Mouse (Mus musculus): ENCODE results near the gene Astn1. TPM values are rescaled to one million over a fixed set of nuclear protein-coding genes. Genes with fewer than 3 reads are reported as not detected.

Gene Astn1
- polyA plus RNA-seq, 1 experiment from 2014 or later, result 8.1 TPM

DNA sequence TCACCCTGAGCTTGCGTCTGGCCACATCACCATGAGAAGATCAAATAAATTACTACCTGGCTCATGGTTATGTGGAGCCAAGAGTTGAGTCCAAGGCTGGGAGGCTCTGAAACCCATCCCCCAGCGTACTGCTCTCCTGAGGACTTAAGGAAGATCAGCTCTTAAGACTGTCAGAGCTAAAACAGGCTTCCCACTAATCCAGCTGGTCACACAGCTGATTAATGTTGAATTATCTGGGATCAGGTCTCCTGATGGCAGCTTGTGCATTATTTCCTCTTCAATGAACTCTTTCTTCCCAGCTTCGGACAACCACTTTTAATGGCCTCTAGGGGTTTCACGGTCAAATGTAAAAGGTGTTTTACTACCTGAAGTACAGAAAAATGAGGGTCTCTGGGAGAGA lies 184.4 kb downstream of the Astn1 start:
- Histone ChIP-seq H3K9me3 (no peaks in the 10 kb centered on the region), H3K4me3 (no peak overlapping the region), H3K4me2 (replicated peaks) (no peak overlapping the region), H3K27me3 (no peaks in the 10 kb centered on the region), H3K9ac (no peak overlapping the region), H3K4me1 (peaks cover 11% of the 10 kb centered on the region), H3K27ac (no peak overlapping the region), H3K36me3 (no peaks in the 10 kb centered on the region)
- peak; percentile 52; the same call in 1 of the 2 replicates for ATAC-seq (ENCODE audit: insufficient number of reproducible peaks, insufficient read depth, low FRiP score, low TSS enrichment)
- WGBS, result 55% methylated on average over 4 of the region's 4 CpGs

DNA sequence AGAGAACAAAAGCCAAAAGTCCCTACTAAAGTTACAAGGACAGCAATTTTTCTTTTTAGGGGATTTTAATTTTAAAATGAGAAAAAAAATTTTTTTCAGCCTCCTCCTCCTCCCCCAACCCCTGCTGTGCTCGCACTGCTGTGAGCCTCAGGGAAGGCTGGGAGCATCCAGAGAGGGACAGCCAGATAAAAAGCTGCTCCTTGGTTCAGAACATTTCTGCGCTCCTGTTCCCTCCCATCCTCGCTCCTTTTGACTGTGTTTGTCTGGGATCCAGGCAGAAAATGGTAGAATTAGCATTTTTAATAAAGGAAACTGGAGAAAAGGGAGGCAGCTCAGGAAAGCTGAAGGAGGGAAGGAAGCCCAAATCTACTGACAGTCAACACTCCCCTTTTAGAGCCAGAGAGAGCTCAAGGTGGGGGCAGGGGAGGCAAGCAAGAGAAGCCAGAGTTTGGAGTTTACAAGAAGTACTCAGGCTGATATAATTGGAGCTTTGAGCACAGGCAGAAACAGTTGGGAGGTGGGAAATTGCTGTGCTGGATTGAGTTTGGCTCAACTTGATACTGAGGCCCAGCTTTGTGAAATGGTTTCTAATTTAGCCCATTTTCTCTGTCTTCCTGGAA lies 185.6 kb downstream of the Astn1 start:
- H3K4me1 ChIP-seq, result peaks cover 15% of the 10 kb centered on the region
- H3K36me3 ChIP-seq, result no peaks in the 10 kb centered on the region
- H3K27me3 ChIP-seq, result no peaks in the 10 kb centered on the region
- WGBS, result 18% methylated on average over 3 of the region's 3 CpGs
- no peak overlapping the region for H3K4me2 ChIP-seq (replicated peaks)
- no peak overlapping the region for H3K9ac ChIP-seq
- H3K9me3 ChIP-seq, result no peaks in the 10 kb centered on the region
- H3K27ac ChIP-seq, result peak overlapping the region; percentile 17; the same call in 1 of the 2 replicates
- no peak for ATAC-seq (ENCODE audit: insufficient number of reproducible peaks, insufficient read depth, low FRiP score, low TSS enrichment)
- no peak overlapping the region for H3K4me3 ChIP-seq

DNA sequence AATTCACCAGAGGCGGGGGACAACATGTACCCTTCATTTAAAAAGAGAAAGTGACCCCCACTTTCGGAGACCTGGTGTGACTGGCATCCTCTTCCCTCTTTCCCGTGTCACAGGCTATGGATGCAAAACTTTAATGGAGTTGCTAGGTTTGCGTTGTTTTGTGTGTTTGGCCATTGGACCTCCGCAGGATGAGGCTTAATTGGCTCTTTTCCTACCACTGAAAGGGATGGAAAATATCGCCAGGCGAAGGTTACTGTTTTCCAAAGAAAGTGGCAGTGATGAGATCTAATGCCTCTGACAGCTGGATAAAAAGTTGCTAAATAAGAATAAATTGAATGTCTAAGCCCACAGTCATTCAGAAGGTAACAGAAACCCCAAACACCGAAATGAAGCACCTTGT lies 186.2 kb downstream of the Astn1 start:
- no peak overlapping the region for H3K4me3 ChIP-seq
- no peaks in the 10 kb centered on the region for H3K9me3 ChIP-seq
- H3K27ac ChIP-seq, result no peak overlapping the region
- H3K4me2 ChIP-seq (replicated peaks), result no peak overlapping the region
- 78% methylated on average over 8 of the region's 8 CpGs for WGBS
- no peaks in the 10 kb centered on the region for H3K27me3 ChIP-seq
- H3K36me3 ChIP-seq, result no peaks in the 10 kb centered on the region
- no peak overlapping the region for H3K9ac ChIP-seq
- H3K4me1 ChIP-seq, result peaks cover 15% of the 10 kb centered on the region
- no peak for ATAC-seq (ENCODE audit: insufficient number of reproducible peaks, insufficient read depth, low FRiP score, low TSS enrichment)

DNA sequence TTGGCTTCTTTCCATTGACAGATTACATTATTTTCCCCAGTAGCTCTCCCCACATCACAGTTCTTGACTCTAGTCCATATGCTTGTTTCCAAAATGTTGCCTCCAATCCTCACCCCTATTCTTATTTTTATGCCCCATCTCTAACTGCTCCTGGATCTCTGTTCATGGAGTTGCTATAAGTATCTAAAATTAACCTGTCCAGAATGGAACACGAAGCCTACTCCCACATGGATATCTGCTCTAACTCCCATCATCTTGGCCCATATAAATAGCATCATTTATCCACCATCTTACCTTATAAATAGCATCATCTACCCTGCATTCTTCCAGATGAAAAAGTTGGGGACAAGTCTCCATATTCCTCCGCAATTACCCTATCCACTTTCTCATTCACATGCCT lies 187.5 kb downstream of the Astn1 start:
- 92% methylated on average over 2 of the region's 2 CpGs for WGBS
- Histone ChIP-seq H3K9ac (no peak overlapping the region), H3K4me3 (no peak overlapping the region), H3K36me3 (no peaks in the 10 kb centered on the region), H3K4me2 (replicated peaks) (no peak overlapping the region), H3K4me1 (peaks cover 28% of the 10 kb centered on the region), H3K27ac (no peak overlapping the region), H3K9me3 (no peaks in the 10 kb centered on the region), H3K27me3 (no peaks in the 10 kb centered on the region)
- ATAC-seq (ENCODE audit: insufficient number of reproducible peaks, insufficient read depth, low FRiP score, low TSS enrichment), result no peak

DNA sequence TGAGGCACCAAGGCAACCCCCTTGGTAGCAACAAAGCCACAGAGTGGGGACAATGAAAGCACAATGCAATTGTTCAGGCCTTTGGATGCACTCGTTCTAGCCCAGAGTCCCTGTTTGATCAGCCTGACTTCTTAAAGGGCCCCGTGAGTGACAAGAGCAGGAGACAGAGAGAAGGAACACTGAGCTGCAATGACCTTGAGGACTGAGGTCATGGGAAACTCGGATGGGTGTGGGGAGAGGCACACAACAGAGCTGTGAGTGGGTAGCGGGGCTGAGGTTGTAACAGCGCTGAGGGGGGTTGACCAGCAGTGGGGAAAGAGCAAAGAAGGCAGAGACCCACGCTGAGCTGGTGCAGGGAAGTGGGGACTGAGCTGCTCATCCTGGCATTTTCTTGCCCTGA lies 189.9 kb downstream of the Astn1 start:
- Histone ChIP-seq H3K36me3 (no peaks in the 10 kb centered on the region), H3K4me1 (peaks cover 26% of the 10 kb centered on the region), H3K27me3 (no peaks in the 10 kb centered on the region), H3K4me2 (replicated peaks) (no peak overlapping the region), H3K4me3 (no peak overlapping the region), H3K27ac (no peak overlapping the region), H3K9me3 (no peaks in the 10 kb centered on the region), H3K9ac (no peak overlapping the region)
- WGBS, result 50% methylated on average over 6 of the region's 6 CpGs
- no peak for ATAC-seq (ENCODE audit: insufficient number of reproducible peaks, insufficient read depth, low FRiP score, low TSS enrichment)

DNA sequence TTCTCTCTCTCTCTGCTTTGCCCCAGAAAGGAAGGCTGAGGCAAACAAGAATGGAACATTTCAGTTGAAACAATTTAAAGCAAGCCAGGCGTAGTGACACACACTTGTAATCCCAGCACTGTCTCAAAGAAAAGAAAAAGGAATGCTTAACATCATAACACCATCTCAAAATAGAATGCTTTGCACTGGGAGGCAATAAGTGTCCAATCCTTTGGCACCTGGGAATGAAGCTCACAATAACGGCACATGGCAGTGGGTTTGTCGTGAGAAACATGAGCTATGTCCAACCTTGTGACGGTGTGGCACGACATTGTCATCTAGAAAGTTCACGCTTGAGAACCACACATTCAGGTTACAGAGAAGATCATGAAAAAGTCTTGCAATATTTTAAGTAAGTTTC lies 191.3 kb downstream of the Astn1 start:
- Histone ChIP-seq H3K9ac (no peak overlapping the region), H3K27ac (0 out of 2 replicates have a peak overlapping the region, but pooled peaks have one; percentile 2)
- WGBS, result 83% methylated on average over 6 of the region's 6 CpGs

DNA sequence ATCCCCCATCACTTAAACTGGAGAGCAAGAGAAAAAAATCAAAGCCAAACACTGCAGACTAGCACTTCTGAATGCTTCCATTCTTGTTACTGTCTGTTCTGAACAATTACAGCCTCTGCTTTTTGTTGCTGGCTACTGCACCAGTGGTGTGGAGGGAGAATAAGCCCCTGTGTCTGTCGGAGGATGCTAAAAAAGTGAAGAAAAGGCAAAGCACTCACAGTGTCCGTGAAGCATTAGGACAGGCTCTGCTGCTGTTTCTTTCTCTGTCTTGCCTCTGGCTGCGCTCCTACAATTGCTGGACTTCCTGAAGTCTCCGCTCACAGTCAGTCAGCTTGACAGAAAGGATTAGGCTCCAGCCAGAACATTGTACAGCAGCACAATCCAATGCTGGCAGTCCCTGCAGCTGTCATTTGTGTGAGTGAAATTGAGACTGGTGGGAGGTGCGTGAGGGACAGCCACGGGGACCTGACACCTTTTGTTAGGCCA lies 192.0 kb downstream of the Astn1 start:
- WGBS, result 3% methylated on average over 6 of the region's 6 CpGs
- no peaks in the 10 kb centered on the region for H3K36me3 ChIP-seq
- H3K4me2 ChIP-seq (replicated peaks), result peak overlapping the region; percentile 14; the same call in 1 of the 2 replicates
- no peaks in the 10 kb centered on the region for H3K27me3 ChIP-seq
- 0 out of 2 replicates have a peak overlapping the region, but pooled peaks have one; percentile 2 for H3K27ac ChIP-seq
- H3K4me1 ChIP-seq, result peaks cover 17% of the 10 kb centered on the region
- H3K4me3 ChIP-seq, result no peak overlapping the region
- H3K9ac ChIP-seq, result no peak overlapping the region
- no peaks in the 10 kb centered on the region for H3K9me3 ChIP-seq
- peak; percentile 69 for ATAC-seq (ENCODE audit: insufficient number of reproducible peaks, insufficient read depth, low FRiP score, low TSS enrichment)

More for the DNA sequence above, 191.3 kb downstream of the Astn1 start:
- H3K4me3 ChIP-seq, result no peak overlapping the region
- H3K4me2 ChIP-seq (replicated peaks), result no peak overlapping the region
- ATAC-seq (ENCODE audit: insufficient number of reproducible peaks, insufficient read depth, low FRiP score, low TSS enrichment), result no peak
- H3K9me3 ChIP-seq, result no peaks in the 10 kb centered on the region
- H3K36me3 ChIP-seq, result no peaks in the 10 kb centered on the region
- H3K27me3 ChIP-seq, result no peaks in the 10 kb centered on the region
- H3K4me1 ChIP-seq, result peaks cover 17% of the 10 kb centered on the region

DNA sequence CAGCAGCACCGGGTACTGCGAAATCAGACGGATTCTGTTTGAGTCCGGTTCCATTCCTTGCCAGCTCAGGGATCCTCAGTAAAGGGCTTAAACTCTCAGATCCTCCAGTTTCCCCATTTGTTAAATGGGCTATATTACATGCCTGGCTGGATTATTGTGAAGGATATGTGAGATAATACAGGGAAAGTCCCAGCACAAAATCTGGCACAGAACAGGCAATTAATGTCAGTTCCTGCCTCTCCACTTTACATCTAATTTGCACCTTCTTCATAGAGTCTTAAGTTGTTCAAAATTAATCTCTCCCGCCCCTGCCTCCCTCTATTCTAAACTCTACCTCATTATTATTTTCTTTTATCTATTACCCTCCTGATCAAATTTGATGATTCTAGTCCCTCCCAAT lies 211.1 kb downstream of the Astn1 start:
- no peaks in the 10 kb centered on the region for H3K36me3 ChIP-seq
- H3K9ac ChIP-seq, result no peak overlapping the region
- no peaks in the 10 kb centered on the region for H3K9me3 ChIP-seq
- H3K4me2 ChIP-seq (replicated peaks), result no peak overlapping the region
- H3K4me1 ChIP-seq, result no peaks in the 10 kb centered on the region
- 84% methylated on average over 5 of the region's 5 CpGs for WGBS
- no peak overlapping the region for H3K27ac ChIP-seq
- ATAC-seq (ENCODE audit: insufficient number of reproducible peaks, insufficient read depth, low FRiP score, low TSS enrichment), result no peak
- no peak overlapping the region for H3K4me3 ChIP-seq
- no peaks in the 10 kb centered on the region for H3K27me3 ChIP-seq

DNA sequence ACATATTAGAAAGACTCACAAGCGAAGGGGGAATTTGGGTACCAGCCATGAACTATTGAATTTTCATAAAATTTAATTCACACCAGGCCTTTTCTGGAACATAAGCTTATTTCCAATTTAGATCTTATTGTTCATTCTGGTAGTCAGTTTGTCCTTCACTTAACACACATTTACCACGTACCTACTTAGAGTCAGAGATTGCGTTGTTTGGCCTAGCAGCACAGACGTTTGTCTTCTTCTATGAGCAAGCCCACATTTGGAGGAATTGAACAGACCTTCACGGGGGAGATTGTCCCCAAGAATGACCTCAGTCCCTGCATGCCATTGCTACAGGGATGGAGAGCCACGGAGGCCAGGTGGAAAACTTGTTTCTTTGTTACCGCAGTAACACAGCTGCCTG lies 211.5 kb downstream of the Astn1 start:
- H3K4me1 ChIP-seq, result no peaks in the 10 kb centered on the region
- H3K9me3 ChIP-seq, result no peaks in the 10 kb centered on the region
- H3K4me2 ChIP-seq (replicated peaks), result no peak overlapping the region
- no peaks in the 10 kb centered on the region for H3K27me3 ChIP-seq
- H3K9ac ChIP-seq, result no peak overlapping the region
- no peaks in the 10 kb centered on the region for H3K36me3 ChIP-seq
- no peak overlapping the region for H3K27ac ChIP-seq
- 92% methylated on average over 7 of the region's 7 CpGs for WGBS
- ATAC-seq (ENCODE audit: insufficient number of reproducible peaks, insufficient read depth, low FRiP score, low TSS enrichment), result no peak
- no peak overlapping the region for H3K4me3 ChIP-seq

DNA sequence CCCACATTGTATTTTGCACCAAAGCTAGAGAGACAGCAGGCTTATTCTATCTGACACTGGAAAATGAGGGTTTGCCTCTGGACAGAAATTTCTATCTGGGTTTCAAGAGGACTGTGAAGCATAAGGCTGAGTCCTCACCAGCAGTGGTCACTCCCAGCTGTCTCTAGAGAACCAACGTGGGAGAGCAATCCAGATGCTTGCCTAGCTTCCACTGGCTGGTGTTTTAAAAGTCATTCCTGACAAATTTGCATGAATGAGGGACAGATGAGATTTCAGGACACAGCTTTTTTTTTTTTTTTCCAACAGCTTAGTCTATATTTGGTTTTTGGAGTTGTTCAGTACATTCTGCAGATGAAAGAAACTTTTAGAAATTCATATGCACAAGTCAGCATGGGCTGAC lies 213.9 kb downstream of the Astn1 start:
- no peaks in the 10 kb centered on the region for H3K27me3 ChIP-seq
- no peak for ATAC-seq (ENCODE audit: insufficient number of reproducible peaks, insufficient read depth, low FRiP score, low TSS enrichment)
- H3K9me3 ChIP-seq, result no peaks in the 10 kb centered on the region
- no peak overlapping the region for H3K4me3 ChIP-seq
- H3K9ac ChIP-seq, result no peak overlapping the region
- no peak overlapping the region for H3K27ac ChIP-seq
- H3K4me2 ChIP-seq (replicated peaks), result no peak overlapping the region
- no peaks in the 10 kb centered on the region for H3K4me1 ChIP-seq
- H3K36me3 ChIP-seq, result no peaks in the 10 kb centered on the region
- 50% methylated on average over 1 of the region's 1 CpGs for WGBS

DNA sequence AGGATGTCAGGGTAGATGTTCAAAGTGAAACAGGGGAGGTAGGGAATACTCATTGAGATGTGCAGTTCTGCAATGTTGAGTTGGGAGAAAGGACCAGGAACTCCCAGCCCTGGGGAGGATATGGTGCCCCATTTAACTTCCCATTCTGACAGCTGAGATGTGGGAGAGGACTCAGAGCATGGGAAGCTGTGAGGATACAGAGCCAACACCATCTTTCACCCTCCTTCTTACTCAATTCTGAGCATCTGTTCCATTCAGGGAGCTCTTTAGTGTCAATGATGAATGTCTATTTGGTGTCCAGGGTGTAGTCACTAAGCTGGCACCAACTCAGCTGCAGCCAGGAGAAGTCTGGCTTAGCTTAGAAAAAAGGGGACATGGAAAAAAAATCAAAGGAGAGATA lies 219.7 kb downstream of the Astn1 start:
- Histone ChIP-seq H3K4me3 (no peak overlapping the region), H3K27ac (no peak overlapping the region), H3K9me3 (no peaks in the 10 kb centered on the region), H3K27me3 (no peaks in the 10 kb centered on the region), H3K36me3 (no peaks in the 10 kb centered on the region), H3K9ac (no peak overlapping the region), H3K4me2 (replicated peaks) (no peak overlapping the region), H3K4me1 (no peaks in the 10 kb centered on the region)
- ATAC-seq (ENCODE audit: insufficient number of reproducible peaks, insufficient read depth, low FRiP score, low TSS enrichment), result no peak

DNA sequence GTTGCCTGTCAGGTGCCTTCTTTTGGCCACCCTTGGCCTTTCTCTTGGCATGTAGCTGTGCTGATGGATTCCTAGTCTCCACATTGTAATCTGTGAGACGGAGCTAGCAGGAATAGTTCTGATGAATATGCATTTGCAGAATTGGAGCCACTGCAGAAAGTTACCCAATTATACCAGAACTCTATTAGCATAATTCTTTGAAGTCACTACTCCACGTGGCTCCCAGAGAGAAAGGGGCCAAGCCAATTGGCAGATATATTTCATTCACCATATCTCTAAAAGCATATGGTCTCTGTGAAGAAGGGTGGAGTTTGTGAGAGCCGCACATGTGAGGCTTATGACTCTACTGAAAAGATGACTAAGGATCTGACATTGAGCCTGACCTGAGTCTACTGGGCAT lies 226.8 kb downstream of the Astn1 start:
- Histone ChIP-seq H3K4me3 (no peak overlapping the region), H3K9ac (no peak overlapping the region), H3K4me1 (no peaks in the 10 kb centered on the region), H3K9me3 (no peaks in the 10 kb centered on the region), H3K4me2 (replicated peaks) (no peak overlapping the region), H3K36me3 (no peaks in the 10 kb centered on the region), H3K27me3 (no peaks in the 10 kb centered on the region), H3K27ac (no peak overlapping the region)
- no peak for ATAC-seq (ENCODE audit: insufficient number of reproducible peaks, insufficient read depth, low FRiP score, low TSS enrichment)
- 74% methylated on average over 3 of the region's 3 CpGs for WGBS

Data from embryonic facial prominence, embryonic 12.5 days (tissue).